Mouse (Mus musculus): ENCODE data around the gene Cbx5.
A peak's percentile ranks its signal among the peaks of the same experiment; 100 is the strongest.

Gene Cbx5

DNA sequence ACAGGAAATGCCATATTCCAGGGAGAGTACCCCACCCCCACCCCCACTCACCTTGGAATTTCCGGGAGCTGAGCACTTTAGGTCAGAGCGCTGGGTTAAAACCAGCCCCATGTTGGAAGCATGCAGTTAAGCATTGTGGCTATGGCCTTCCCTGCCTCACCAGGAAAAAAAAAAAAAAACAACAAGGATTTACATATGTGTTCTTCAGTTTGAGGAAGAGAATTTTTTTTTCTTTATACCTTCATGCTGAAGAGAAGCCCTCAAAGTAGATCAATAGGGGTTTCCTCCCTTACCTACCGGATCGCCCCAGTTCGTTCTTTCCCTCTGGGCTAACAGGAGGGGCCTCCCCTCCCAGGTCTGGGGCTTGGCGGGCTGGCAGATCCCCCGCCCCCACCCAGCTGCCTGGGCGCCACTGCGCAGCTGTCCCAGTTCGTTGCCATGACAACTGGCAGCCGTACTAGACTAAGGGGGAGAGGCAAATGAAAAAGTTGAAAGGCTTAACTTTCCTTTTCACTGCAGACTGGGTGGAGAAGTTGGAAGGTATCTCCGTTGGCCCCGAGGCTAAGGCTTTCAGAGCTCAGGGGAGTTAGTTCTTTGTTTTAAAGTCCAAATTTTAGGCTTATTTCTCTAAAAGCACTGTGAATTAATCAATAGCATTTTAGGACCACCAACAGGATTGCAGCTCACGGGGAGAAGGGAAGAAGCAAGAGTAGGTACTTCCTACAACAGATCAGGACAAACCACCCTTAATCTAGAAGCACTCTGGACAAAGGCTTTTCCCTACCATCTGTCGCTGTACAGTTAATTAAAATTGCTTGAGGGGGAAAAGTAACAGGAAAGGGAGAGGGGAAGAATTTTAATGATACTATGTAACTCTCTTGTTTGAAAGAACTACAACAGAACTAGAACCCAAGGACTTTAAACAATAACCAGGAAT lies 24.4 kb downstream of the Cbx5 start:
- DNase-seq (ENCODE audit: low read depth, low spot score): peak; percentile 87

DNA sequence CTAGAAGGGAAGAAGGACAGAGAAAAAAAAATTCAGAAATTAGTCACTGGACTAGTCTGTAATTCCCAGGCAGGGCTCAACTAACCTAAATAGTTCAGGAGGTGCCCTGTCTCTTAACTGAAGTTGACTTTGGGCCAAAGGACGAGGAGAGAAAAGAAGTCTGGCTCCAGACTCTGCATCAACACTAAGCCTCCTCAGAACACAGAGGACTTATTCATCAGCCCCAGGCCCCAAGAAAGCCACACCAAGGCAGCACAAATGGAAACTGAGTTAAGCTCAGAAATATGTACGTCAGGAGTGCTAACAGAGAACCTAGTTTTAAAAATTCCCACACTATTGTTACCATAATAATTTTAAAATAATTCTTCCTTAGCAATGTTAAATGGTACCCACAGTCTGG lies 25.5 kb downstream of the Cbx5 start:
- DNase-seq (ENCODE audit: low read depth, low spot score): no peak

DNA sequence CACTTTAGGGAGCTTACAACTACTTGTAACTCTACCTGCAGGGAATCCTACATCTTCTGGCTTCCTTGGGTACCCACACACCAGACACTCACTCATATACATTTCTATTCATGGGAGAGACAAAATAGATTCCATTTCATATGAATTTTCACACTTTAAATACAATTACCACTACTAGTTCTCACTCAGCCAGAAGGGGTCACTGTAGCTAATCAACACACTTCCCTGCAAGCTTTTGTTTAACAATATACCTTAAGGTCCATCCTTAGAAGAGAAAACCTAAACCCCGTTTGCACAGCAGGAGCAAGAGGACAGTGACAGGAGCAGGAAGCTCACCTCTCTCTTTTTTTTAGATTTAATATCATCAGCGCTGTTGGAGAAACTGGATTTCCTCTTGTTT lies 34.5 kb downstream of the Cbx5 start:
- no peak for DNase-seq (ENCODE audit: low read depth, low spot score)

DNA sequence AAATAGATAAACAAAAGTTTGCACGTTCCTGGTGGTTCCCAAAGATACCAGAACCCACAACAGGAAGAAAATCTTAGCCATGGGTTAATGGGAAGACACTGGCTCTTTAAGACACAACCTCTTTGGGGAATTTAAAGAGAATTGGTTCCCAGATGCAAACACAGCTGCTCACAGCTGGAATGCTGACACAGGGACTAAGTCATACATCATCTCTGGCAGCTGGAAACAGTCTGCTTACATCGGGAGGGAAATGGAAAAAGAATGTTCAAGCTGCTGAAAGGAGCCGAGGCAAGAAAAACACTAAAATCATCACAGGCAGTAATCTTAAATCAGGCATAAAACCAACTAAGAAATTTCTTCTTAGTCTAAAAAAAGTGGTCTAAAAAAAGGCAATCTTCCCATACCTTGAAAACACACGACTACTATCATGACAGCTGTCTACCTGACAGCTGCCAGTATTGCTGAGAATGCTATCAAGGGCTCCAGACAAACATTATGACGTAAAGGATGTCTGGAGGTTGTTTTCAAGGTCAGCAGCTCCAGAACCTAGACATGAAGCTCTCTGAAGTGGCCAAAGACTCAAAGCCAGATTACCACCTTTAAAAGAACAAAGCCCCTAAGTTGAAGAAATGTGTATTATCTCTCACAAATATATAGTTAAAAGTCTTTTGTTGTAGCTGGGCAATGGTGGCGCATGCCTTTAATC lies 37.4 kb downstream of the Cbx5 start:
- DNase-seq (ENCODE audit: low read depth, low spot score): no peak

DNA sequence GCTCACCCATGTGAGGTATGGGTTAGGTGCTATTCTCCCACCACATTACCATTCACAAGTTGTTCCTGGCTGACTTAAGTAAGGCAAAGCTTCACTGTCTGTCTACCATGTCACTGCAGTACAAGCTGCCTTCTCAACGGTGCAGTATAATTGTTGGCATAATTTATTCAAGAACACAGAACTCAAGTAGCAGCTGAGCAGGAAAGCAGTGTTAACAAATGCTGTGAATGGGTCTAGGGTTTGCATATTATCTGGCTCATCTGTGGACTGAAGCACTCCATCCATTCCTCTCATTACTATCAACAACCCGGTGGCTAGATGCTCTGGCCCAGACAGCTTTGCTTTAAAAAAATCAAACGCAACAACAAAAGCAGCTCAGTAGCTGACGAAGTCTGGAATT lies 41.8 kb downstream of the Cbx5 start:
- no peak for DNase-seq (ENCODE audit: low read depth, low spot score)

DNA sequence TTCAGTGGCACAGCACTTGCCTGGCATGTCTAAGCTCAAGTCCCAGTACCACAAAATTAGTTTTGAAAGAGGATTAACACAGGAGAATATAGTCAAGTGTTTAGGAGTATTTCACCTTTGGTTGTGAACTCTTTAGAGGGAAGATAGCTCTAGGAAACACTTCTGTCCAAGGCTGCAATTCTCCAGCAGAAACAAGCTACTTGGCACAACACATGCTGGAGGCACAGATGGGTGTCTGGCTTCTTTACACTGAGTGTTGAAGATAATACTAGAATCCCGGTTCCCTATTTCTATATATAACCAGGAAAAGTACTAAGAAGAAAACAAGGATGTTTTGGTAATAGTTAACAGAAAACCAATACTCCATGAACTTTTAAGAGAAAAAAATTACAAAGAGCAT lies 42.8 kb downstream of the Cbx5 start:
- no peak for DNase-seq (ENCODE audit: low read depth, low spot score)

DNA sequence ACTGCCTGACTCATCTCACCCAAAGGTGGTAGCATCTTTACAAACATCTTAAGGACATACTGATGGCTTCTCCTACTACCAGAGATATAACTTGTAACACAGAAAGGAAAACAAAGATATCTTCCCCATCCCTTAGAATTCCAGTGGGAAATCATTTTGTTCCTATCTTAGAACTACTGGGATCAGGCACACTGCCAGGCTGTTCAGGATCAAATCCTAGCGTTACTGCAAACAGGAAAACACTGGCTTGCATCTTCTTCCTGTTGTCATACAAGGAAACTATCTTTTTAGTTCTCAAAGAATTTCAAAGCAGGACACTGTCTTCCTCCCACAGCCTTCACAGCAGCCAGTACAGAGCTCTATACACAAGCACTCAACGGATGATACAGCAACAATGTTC lies 46.0 kb downstream of the Cbx5 start:
- no peak for DNase-seq (ENCODE audit: low read depth, low spot score)

DNA sequence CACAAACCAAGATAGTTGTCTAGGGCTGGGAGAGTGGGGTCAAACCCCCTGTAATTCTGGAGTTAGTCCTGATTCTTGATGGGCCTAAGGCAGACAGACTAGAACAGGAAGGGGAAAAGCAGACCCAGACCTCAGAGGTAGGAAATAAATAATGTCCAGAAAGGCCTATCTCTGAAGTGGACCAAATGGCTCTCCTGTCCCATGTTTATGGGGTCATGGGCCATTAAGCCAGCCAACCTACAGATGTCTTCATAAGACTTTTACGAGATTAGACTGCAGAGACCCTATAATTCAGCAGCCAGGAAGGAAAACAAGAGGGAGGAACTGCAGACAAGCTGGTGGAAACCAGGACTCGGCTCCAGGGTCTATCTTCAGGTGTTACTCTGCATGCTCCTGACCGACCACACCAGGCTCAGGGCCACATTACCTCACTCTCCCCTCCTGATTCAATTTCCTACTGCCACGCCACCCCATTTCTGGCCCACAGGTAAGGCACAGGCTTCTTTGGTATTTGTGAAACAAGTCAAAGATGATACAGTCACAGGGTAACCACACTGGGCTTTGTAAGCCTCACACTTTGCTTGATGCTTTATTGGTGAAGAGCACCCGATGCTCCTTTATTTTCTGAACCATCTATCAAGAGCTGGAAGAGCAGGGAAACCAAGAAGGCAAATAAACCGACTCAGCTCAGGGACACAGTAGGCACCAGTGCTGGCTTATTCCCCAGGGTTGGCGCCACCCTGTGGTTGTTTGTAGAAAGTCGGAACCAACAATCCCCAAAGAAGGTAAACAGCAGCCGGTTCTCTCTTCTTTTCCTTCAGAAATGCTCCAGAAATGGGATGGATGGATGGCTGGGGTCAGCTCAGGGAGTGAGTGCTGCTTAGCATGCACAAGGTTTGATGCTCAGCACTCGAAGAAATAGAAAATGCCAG lies 48.8 kb downstream of the Cbx5 start:
- no peak for DNase-seq (ENCODE audit: low read depth, low spot score)

DNA sequence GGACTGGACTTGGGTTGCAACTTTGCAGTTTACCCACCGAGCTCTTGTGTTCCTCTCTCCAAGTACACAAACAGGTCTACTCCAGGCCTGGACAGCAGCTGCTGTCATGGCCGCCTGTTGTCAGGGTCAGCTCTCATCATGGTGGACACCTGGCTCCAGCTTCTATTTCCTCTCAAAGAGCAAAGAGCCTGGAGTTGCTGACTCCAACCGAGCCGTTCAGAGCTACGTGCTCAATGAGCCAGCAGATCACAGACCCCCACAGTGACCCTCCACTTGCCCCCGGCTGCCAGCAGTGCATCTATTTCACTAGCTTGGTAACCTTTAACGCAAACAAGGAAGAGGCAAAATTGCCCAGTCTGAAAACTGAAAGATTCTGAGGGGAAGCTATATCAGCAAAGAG lies 49.5 kb downstream of the Cbx5 start:
- DNase-seq (ENCODE audit: low read depth, low spot score): no peak

DNA sequence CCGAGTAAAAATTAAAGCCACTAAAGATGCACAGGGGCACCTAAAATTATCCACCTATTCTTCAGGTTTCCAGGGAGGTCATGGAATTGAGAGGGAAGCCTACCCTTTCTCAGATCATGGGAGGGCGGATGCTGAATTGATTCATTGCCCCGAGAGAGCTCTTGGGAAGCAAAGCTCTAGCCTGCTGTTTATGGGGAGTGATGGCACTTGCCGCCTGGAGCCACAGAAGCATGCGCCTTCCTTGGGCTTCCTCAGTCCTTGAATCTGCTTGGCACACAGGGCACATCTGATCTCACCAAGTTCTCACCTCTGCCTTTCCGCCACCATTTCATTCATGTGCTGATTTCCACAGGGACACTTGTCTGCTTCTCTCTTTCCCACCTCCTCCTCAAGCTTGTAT lies 51.8 kb downstream of the Cbx5 start:
- no peak for DNase-seq (ENCODE audit: low read depth, low spot score)

DNA sequence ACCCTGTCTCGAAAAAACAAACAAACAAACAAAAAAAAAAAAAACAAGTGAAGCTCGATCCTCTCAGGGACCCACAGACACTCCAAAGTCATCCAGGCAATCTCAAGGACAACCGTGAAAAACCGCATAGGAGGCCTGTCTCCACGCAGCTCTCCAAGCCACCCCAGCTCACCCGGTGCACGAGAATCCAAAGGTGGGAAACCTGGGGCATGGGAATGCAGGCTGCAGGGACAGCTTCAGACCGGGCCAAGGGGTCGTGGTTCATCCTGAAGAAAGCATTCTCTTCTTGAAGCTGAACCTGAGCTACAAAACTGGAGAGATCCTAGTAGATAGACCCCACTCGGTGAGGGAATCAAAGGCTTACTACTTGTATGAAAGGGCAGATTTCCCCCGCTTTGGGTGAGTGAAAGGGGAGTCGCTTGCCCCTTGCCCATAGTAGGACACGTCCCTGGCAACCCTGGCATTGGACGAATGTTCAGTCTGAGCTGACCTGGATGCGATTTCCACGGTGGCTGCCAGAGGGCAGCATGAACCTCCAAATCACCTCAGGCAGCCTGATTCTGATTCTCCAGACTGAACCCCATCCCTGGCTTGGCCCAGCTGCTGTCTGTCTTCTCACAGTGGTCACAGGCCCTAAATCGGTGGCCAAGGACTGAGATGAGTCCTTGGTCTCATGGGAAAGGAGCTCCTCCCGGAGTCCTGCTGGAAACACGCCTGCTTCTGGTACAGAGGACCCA lies 54.0 kb downstream of the Cbx5 start:
- no peak for DNase-seq (ENCODE audit: low read depth, low spot score)

DNA sequence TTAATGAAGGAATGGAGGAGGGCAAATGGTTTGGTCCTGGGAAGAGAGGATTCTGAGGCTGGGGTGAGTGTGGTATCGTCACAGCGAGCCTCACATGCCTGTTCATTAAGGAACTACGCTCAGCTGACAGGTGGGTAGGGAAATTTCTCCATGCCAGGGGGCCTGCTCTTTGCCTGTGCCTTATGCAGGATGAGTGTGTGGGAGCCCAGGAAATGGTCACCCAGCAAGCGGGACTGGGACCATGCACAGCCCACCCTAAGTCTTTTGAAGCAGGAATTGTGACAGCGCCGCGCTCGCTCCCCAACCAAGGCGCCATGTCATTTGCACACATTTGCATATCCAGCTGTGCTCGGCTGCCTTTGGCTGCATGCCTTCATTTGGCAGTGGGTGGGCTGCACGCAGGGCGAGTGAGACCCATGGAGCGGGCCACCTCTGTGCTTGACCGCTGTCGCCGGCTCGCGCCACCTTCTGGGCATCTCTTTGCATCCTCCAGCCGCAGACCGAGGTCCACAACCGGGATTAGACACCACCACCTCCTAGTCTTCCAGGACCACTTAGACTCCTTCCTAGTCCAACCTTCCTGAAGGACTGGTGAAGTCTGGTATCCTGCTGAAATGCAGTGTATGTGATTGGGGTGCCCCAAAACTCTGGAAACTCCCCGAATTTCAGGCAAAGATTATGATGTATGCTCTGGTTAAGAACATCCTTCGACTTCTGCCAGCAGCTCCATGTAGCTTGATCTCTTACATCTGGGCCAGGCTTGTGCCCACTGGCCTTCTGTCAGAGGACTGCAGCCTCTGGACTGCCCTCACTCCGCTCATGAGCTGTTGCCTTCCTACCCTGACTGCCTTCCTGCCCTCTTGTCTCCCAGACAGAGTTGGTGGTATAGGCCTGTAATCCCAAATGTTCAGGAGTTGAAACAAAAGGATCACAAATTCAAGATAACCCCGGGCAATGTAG lies 55.7 kb downstream of the Cbx5 start:
- no peak for DNase-seq (ENCODE audit: low read depth, low spot score)

DNA sequence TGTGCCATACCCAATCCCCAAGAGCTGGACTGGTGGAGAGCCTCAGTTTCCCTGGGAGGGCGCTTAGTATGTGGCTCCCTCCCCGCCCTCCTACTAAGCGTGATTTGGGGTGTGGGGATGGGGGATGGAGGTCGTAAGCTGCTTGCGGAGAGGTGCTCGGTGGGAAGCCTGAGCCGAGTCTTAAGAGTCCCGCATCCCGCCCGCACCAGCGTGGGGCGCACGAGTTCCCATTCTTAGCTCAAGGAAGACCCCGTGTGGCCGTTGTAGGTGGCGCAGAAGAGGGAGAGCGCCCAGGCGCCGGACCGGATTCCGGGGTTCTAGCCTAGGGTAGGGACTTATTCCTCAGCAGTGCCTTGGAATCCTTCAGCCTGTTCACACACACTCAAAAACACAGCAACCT lies 56.5 kb downstream of the Cbx5 start:
- DNase-seq (ENCODE audit: low read depth, low spot score): peak; percentile 72

DNA sequence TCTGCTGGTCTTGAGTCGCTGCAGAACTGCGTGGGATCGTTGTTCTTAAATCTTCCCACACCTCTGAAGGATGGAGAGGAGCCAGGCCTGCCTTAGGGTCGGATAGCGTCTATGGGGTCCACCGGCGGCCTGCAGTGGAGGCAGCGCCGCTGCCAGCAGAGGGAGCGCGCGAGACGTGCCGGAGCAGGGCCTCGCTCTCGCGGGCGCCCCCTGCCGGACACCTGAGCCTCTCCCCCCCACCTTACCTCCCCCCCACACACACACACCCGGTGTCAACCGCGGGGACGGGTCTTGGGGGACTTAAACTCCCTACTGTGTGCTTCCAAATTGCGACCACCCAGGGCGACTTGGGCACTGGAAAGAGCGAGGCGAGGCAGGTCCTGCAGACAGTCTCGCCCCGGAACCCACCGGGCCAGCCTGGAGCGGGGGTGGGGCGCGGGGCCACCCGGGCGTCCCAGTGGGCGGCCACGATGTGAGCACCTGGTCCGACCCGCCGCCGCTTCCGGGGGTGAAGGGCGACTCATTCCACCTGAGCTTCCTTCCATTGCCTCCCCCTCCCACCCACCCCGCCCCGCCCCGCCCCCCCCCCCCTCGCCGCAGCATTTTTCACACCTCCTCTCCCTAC lies 57.3 kb downstream of the Cbx5 start:
- no peak for DNase-seq (ENCODE audit: low read depth, low spot score)

DNA sequence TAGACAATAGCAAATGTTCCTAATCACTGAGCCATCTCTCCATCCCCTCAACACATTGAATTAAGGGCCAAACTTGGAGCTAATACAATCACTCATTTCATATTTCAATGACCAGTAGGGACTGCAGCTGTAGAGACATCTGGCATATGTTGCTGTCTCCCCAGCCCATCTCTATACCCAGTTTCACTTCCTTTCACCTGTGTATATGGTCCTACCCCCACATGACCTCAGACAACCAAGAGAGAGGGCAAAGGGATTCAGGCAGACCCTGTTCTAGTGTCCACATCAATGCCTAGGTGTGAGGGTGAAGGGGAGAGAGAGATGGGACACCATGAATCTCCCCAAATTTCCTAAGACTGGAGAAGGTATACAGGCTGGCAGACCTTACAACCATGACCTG lies 59.2 kb downstream of the Cbx5 start:
- no peak for DNase-seq (ENCODE audit: low read depth, low spot score)

DNA sequence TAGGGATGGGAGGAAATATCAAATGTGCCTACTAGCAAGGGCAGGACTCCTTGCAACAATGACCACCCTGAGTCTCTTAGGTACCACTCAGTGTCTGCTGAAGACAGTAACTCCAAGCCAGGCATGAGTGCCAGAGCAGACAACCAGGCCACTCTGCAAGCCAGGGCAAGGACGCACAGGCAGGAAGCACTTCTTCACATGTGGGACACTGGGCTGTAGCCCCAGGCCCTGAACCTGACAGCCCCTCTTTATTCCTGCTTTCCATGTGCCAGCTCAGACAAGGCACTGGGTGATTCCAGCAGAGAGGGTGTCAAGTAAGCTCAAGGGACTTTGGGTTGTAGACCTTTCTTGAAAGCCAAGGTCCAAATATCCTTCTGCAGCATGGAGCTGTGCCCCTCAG lies 60.8 kb downstream of the Cbx5 start:
- no peak for DNase-seq (ENCODE audit: low read depth, low spot score)

DNA sequence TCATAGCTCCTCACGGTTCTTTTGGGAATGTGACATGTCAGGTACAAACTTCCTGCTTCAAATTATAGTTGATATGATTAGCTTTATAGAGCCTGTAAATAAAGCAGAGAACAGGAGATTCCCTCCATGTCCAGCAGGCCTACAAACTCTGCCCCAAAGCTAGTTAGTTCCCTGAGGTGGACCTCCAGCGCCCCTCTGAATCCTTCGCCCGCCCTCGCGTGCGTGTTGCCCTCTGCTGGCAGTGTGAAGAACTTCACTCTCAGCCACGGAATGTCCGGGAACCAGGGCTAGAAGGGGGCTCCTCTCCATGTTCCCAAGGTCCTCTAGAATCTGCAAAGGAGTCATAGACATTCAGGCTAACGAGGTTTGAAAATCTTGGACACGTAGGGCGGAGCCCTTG lies 61.5 kb downstream of the Cbx5 start:
- no peak for DNase-seq (ENCODE audit: low read depth, low spot score)

DNA sequence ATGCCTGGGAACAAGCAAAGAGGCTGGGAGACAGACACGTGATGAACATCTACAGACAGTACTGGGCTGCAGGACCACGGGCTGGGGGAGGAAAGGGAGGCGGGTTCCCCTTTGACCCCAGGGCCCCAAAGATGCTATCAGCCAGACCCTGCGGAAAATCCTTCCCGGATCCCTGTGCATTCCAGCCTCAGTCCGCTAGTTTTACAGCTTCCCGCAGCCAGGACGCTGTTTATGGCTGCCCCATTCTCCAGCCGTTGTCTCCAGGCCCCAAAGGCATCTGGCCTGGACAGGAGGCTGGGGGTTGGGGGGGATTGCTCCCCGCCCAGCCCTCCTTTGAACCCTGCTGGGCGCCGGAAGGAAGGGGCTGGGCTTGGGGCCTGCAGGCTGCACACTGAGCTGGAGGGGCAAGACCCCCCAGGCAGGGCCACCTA lies 62.0 kb downstream of the Cbx5 start:
- no peak for DNase-seq (ENCODE audit: low read depth, low spot score)

DNA sequence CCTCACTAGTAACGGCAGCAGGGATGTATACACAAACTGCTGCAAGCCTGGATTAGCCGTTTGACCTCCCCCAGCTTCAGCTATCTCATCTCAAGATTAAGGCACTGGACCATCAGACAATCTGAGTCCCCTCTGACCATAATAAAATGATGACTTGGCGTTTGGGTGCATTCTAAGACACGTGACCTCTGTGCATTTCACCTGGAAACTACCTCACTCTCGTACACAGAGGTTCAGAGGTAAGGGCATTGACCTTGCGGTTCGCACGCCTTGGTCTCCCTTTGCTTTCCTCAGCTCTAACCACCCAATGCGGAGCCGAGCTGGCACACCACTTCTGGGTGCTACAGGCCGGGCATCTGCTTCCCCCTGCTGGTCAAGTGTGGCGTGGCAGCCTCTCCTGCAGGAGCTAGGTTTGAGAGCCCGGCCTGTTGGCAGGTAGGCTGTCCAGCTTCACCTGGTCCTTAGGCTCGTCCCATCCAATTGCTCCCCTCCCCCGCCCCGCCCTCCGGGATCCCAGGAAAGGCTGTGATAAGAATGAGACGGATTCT lies 62.7 kb downstream of the Cbx5 start:
- peak; percentile 75 for DNase-seq (ENCODE audit: low read depth, low spot score)

Data from embryo, embryonic 11.5 days (tissue).